Mouse (Mus musculus) limb, embryonic 13.5 days (tissue): Measurements from ENCODE around the gene Kcnn3. TPM values are rescaled to one million over a fixed set of nuclear protein-coding genes. Genes with fewer than 3 reads are reported as not detected.

Source experiments
- polyA plus RNA-seq: library from polyadenylated mRNA; unstranded; fragments of >200 nt; fragmentation: Nextera tagmentation; extraction: Ambion mirVana; gene quantifications from 2 replicates; pipeline ENCODE4 v1.2.1, GENCODE M21; 2015

Kcnn3 gene
- polyA plus RNA-seq, 1 experiment from 2014 or later, result 3.5 TPM

Other genes starting within 250 kb of the Kcnn3 start
- gene Slc50a1, start 249.6 kb upstream of the Kcnn3 start, polyA plus RNA-seq, result 85.5 and 88.8 TPM in 2 replicates
- gene Efna1, start 239.0 kb upstream of the Kcnn3 start, polyA plus RNA-seq, result 44.0 and 46.2 TPM in 2 replicates
- 27.4 and 30.6 TPM in 2 replicates for gene Efna3, start 197.2 kb upstream of the Kcnn3 start, polyA plus RNA-seq
- gene Efna4, start 182.1 kb upstream of the Kcnn3 start, polyA plus RNA-seq, result 49.0 and 51.6 TPM in 2 replicates
- gene Adam15, start 170.2 kb upstream of the Kcnn3 start, polyA plus RNA-seq, result 50.3 and 52.2 TPM in 2 replicates
- gene Dcst2, start 158.2 kb upstream of the Kcnn3 start, polyA plus RNA-seq, result 0.27 and 0.34 TPM in 2 replicates
- 0.38 and 0.51 TPM in 2 replicates for gene Dcst1, start 154.9 kb upstream of the Kcnn3 start, polyA plus RNA-seq
- 1.1 and 2.0 TPM in 2 replicates for gene Zbtb7b, start 125.4 kb upstream of the Kcnn3 start, polyA plus RNA-seq
- gene Lenep, start 117.4 kb upstream of the Kcnn3 start, polyA plus RNA-seq, result not detected in 2 replicates
- 27.1 and 28.2 TPM in 2 replicates for gene Flad1, start 108.3 kb upstream of the Kcnn3 start, polyA plus RNA-seq
- gene Cks1b, start 101.8 kb upstream of the Kcnn3 start, polyA plus RNA-seq, result 508 and 542 TPM in 2 replicates
- gene Shc1, start 101.7 kb upstream of the Kcnn3 start, polyA plus RNA-seq, result 102 and 108 TPM in 2 replicates
- 49.7 and 50.3 TPM in 2 replicates for gene Pygo2, start 90.0 kb upstream of the Kcnn3 start, polyA plus RNA-seq
- 34.1 and 35.2 TPM in 2 replicates for gene Pbxip1, start 83.5 kb upstream of the Kcnn3 start, polyA plus RNA-seq
- 59.9 and 60.4 TPM in 2 replicates for gene Pmvk, start 65.6 kb upstream of the Kcnn3 start, polyA plus RNA-seq
- gene Adar, start 194.9 kb downstream of the Kcnn3 start, polyA plus RNA-seq, result 11.2 and 12.4 TPM in 2 replicates
- gene Chrnb2, start 244.5 kb downstream of the Kcnn3 start, polyA plus RNA-seq, result 0.43 and 0.63 TPM in 2 replicates